Mouse (Mus musculus) neural tube, embryonic 13.5 days (tissue): Measurements from ENCODE around the gene Itpk1. TPM values are rescaled to one million over a fixed set of nuclear protein-coding genes. Genes with fewer than 3 reads are reported as not detected.

ENCODE experiments used
- ATAC-seq: fragments of 200-750 bp; cut with Nextera tagmentation; 2 replicates; pipeline ENCODE4 v1.8.0; 2017; ENCODE audit warnings: low read depth, mild to moderate bottlenecking, moderate TSS enrichment, moderate library complexity
- H3K27ac ChIP-seq: fragments of 300-500 bp; sonication (generic); replicated peaks from 2 replicates; pipeline ENCODE4 v1.5.1; 2015; ENCODE audit warnings: moderate library complexity, mild to moderate bottlenecking, inconsistent platforms
- H3K27me3 ChIP-seq: fragments of 300-500 bp; sonication (generic); 2 replicates; pipeline ENCODE4 v1.6.1; 2015; ENCODE audit warnings: mild to moderate bottlenecking, inconsistent platforms
- H3K36me3 ChIP-seq: fragments of 300-500 bp; sonication (generic); 2 replicates; pipeline ENCODE4 v1.6.1; 2015; ENCODE audit warnings: mild to moderate bottlenecking, inconsistent platforms
- H3K4me1 ChIP-seq: fragments of 300-500 bp; sonication (generic); replicated peaks from 2 replicates; pipeline ENCODE4 v1.6.1; 2015; ENCODE audit warnings: inconsistent platforms
- H3K4me2 ChIP-seq: fragments of 300-500 bp; sonication (generic); 2 replicates; pipeline ENCODE4 v1.6.1; 2015; ENCODE audit warnings: inconsistent platforms, mild to moderate bottlenecking, moderate library complexity
- H3K4me3 ChIP-seq: fragments of 300-500 bp; sonication (generic); 2 replicates; pipeline ENCODE4 v1.5.1; 2015; ENCODE audit warnings: mild to moderate bottlenecking, inconsistent platforms
- H3K9ac ChIP-seq: fragments of 300-500 bp; sonication (generic); 2 replicates; pipeline ENCODE4 v1.6.1; 2015; ENCODE audit warnings: moderate library complexity, mild to moderate bottlenecking, inconsistent platforms
- H3K9me3 ChIP-seq: fragments of 300-500 bp; sonication (generic); 2 replicates; pipeline ENCODE4 v1.6.1; 2016; ENCODE audit warnings: inconsistent platforms
- WGBS: fragments of 180-500 bp; shearing (Covaris S2); methylation state at CpG from one replicate; pipeline ENCODE4 v1.1.7; 2015; 5-methylcytosine and 5-hydroxymethylcytosine counted together
- polyA plus RNA-seq: library from polyadenylated mRNA; unstranded; fragments of >200 nt; fragmentation: Nextera tagmentation; extraction: Ambion mirVana; gene quantifications from 2 replicates; pipeline ENCODE4 v1.2.1, GENCODE M21; 2015

Gene Itpk1
- polyA plus RNA-seq, 1 experiment from 2014 or later, result 34.0 TPM

- Histone ChIP-seq H3K4me3 (no peak overlapping the region), H3K4me1 (peaks cover 95% of the 10 kb centered on the region), H3K9me3 (no peaks in the 10 kb centered on the region), H3K27me3 (no peaks in the 10 kb centered on the region), H3K4me2 (no peak overlapping the region), H3K27ac (peak overlapping the region; percentile 55; the same call in 1 of the 2 replicates), H3K36me3 (no peaks in the 10 kb centered on the region), H3K9ac (peak overlapping the region; percentile 13; the same call in 1 of the 2 replicates)
- 19% methylated on average over 1 of the region's 1 CpGs for WGBS
- ATAC-seq, result no peak
These were observed 5.6 kb downstream of the Itpk1 start for GRCm38 (mm10) chr12:102699156-102699555.

GRCm38 (mm10) chr12:102698089-102698684 is 6.5 kb downstream of the Itpk1 start:
- Histone ChIP-seq H3K27me3 (no peaks in the 10 kb centered on the region), H3K27ac (peak overlapping the region; percentile 55), H3K4me3 (no peak overlapping the region), H3K9me3 (no peaks in the 10 kb centered on the region), H3K4me2 (no peak overlapping the region), H3K36me3 (no peaks in the 10 kb centered on the region), H3K9ac (0 out of 2 replicates have a peak overlapping the region, but pooled peaks have one; percentile 13), H3K4me1 (peaks cover 85% of the 10 kb centered on the region)
- 0% methylated on average over 1 of the region's 1 CpGs for WGBS
- 0 out of 2 replicates have a peak, but pooled peaks have one; percentile 21 for ATAC-seq

GRCm38 (mm10) chr12:102697381-102697780 is 7.3 kb downstream of the Itpk1 start:
- 77% methylated on average over 7 of the region's 7 CpGs for WGBS
- ATAC-seq, result no peak
- Histone ChIP-seq H3K27ac (peak overlapping the region; percentile 55; the same call in 1 of the 2 replicates), H3K27me3 (no peaks in the 10 kb centered on the region), H3K4me1 (peaks cover 77% of the 10 kb centered on the region), H3K36me3 (no peaks in the 10 kb centered on the region), H3K4me3 (no peak overlapping the region), H3K9me3 (no peaks in the 10 kb centered on the region), H3K4me2 (no peak overlapping the region), H3K9ac (no peak overlapping the region; the same call in 1 of the 2 replicates)

GRCm38 (mm10) chr12:102696635-102697354 is 7.9 kb downstream of the Itpk1 start:
- H3K4me2 ChIP-seq, result no peak overlapping the region
- no peaks in the 10 kb centered on the region for H3K36me3 ChIP-seq
- H3K4me1 ChIP-seq, result peaks cover 73% of the 10 kb centered on the region
- 87% methylated on average over 14 of the region's 14 CpGs for whole genome bisulfite sequencing
- H3K27me3 ChIP-seq, result no peaks in the 10 kb centered on the region
- no peaks in the 10 kb centered on the region for H3K9me3 ChIP-seq
- no peak overlapping the region for H3K9ac ChIP-seq
- no peak overlapping the region for H3K4me3 ChIP-seq
- ATAC-seq, result no peak
- no peak overlapping the region for H3K27ac ChIP-seq

GRCm38 (mm10) chr12:102695369-102696239 is 9.1 kb downstream of the Itpk1 start:
- Histone ChIP-seq H3K27ac (peak overlapping the region; percentile 38; the same call in 1 of the 2 replicates), H3K27me3 (no peaks in the 10 kb centered on the region), H3K4me3 (no peak overlapping the region), H3K4me1 (peaks cover 66% of the 10 kb centered on the region), H3K9me3 (no peaks in the 10 kb centered on the region), H3K4me2 (no peak overlapping the region), H3K36me3 (no peaks in the 10 kb centered on the region), H3K9ac (no peak overlapping the region; the same call in 1 of the 2 replicates)
- WGBS, result 60% methylated on average over 18 of the region's 18 CpGs
- no peak for ATAC-seq

GRCm38 (mm10) chr12:102691761-102692160 is 13.0 kb downstream of the Itpk1 start:
- H3K9ac ChIP-seq, result no peak overlapping the region
- no peaks in the 10 kb centered on the region for H3K36me3 ChIP-seq
- H3K4me1 ChIP-seq, result peaks cover 28% of the 10 kb centered on the region
- H3K9me3 ChIP-seq, result no peaks in the 10 kb centered on the region
- no peak overlapping the region for H3K4me2 ChIP-seq
- ATAC-seq, result no peak
- H3K27me3 ChIP-seq, result no peaks in the 10 kb centered on the region
- no peak overlapping the region for H3K27ac ChIP-seq
- H3K4me3 ChIP-seq, result no peak overlapping the region
- 78% methylated on average over 7 of the region's 7 CpGs for WGBS

GRCm38 (mm10) chr12:102691180-102691579 is 13.6 kb downstream of the Itpk1 start:
- WGBS, result 69% methylated on average over 11 of the region's 11 CpGs
- H3K4me3 ChIP-seq, result no peak overlapping the region
- no peaks in the 10 kb centered on the region for H3K27me3 ChIP-seq
- no peak overlapping the region for H3K4me2 ChIP-seq
- no peaks in the 10 kb centered on the region for H3K9me3 ChIP-seq
- no peak overlapping the region for H3K27ac ChIP-seq
- H3K9ac ChIP-seq, result no peak overlapping the region
- ATAC-seq, result no peak
- H3K36me3 ChIP-seq, result no peaks in the 10 kb centered on the region
- H3K4me1 ChIP-seq, result peaks cover 25% of the 10 kb centered on the region

GRCm38 (mm10) chr12:102689773-102690563 is 14.8 kb downstream of the Itpk1 start:
- no peak overlapping the region for H3K4me2 ChIP-seq
- H3K27ac ChIP-seq, result no peak overlapping the region
- no peak overlapping the region for H3K4me3 ChIP-seq
- ATAC-seq, result no peak
- H3K36me3 ChIP-seq, result no peaks in the 10 kb centered on the region
- H3K9ac ChIP-seq, result no peak overlapping the region
- H3K9me3 ChIP-seq, result no peaks in the 10 kb centered on the region
- H3K4me1 ChIP-seq, result peaks cover 25% of the 10 kb centered on the region
- 89% methylated on average over 15 of the region's 15 CpGs for WGBS
- H3K27me3 ChIP-seq, result no peaks in the 10 kb centered on the region

- no peaks in the 10 kb centered on the region for H3K9me3 ChIP-seq
- 93% methylated on average over 5 of the region's 5 CpGs for WGBS
- no peak overlapping the region for H3K4me3 ChIP-seq
- H3K4me2 ChIP-seq, result no peak overlapping the region
- H3K4me1 ChIP-seq, result peaks cover 33% of the 10 kb centered on the region
- peak overlapping the region; percentile 84 for H3K27ac ChIP-seq
- H3K9ac ChIP-seq, result no peak overlapping the region
- H3K36me3 ChIP-seq, result no peaks in the 10 kb centered on the region
- no peaks in the 10 kb centered on the region for H3K27me3 ChIP-seq
- ATAC-seq, result 0 out of 2 replicates have a peak, but pooled peaks have one; percentile 3
These were observed 18.4 kb downstream of the Itpk1 start for GRCm38 (mm10) chr12:102686321-102686720.

GRCm38 (mm10) chr12:102685523-102685931 is 19.2 kb downstream of the Itpk1 start:
- WGBS, result 17% methylated on average over 9 of the region's 9 CpGs
- peak; percentile 65; the same call in 1 of the 2 replicates for ATAC-seq
- H3K9me3 ChIP-seq, result no peaks in the 10 kb centered on the region
- peaks cover 33% of the 10 kb centered on the region for H3K4me1 ChIP-seq
- H3K27ac ChIP-seq, result peak overlapping the region; percentile 84
- H3K4me3 ChIP-seq, result no peak overlapping the region
- H3K36me3 ChIP-seq, result no peaks in the 10 kb centered on the region
- H3K27me3 ChIP-seq, result no peaks in the 10 kb centered on the region
- H3K4me2 ChIP-seq, result peak overlapping the region; percentile 25
- peak overlapping the region; percentile 27; the same call in 1 of the 2 replicates for H3K9ac ChIP-seq

- 78% methylated on average over 3 of the region's 3 CpGs for WGBS
- H3K9ac ChIP-seq, result peak overlapping the region; percentile 27; the same call in 1 of the 2 replicates
- no peaks in the 10 kb centered on the region for H3K36me3 ChIP-seq
- 0 out of 2 replicates have a peak, but pooled peaks have one; percentile 1 for ATAC-seq
- H3K4me2 ChIP-seq, result peak overlapping the region; percentile 25
- H3K27me3 ChIP-seq, result no peaks in the 10 kb centered on the region
- H3K27ac ChIP-seq, result peak overlapping the region; percentile 84
- H3K4me1 ChIP-seq, result peaks cover 33% of the 10 kb centered on the region
- H3K4me3 ChIP-seq, result no peak overlapping the region
- H3K9me3 ChIP-seq, result no peaks in the 10 kb centered on the region
These were observed 19.9 kb downstream of the Itpk1 start for GRCm38 (mm10) chr12:102684720-102685386.
